Mouse (Mus musculus) myocyte (in vitro differentiated cells): ENCODE results near the gene Fkrp.

ENCODE experiments used
- CEBPB ChIP-seq: IDR thresholded peaks from 2 replicates; pipeline ENCODE4 v1.6.1; 2011; ENCODE audit warnings: mild to moderate bottlenecking, moderate library complexity; ENCODE audit not compliant: poor library complexity, insufficient read depth, severe bottlenecking
- E2F4 ChIP-seq: IDR thresholded peaks from one replicate; pipeline ENCODE4 v1.6.1; 2011; ENCODE audit warnings: mild to moderate bottlenecking, control low read depth, moderate library complexity; ENCODE audit not compliant: insufficient read depth
- MAX ChIP-seq: IDR thresholded peaks from one replicate; pipeline ENCODE4 v1.6.1; 2011; ENCODE audit warnings: low read depth, mild to moderate bottlenecking, control low read depth
- MYOD1 ChIP-seq, 3 experiments: IDR thresholded peaks; one replicate each; pipeline ENCODE4 v1.6.1; 2011; ENCODE audit warnings: control low read depth in 2 of 3, low read depth in 2 of 3, mild to moderate bottlenecking in 2 of 3, moderate library complexity in 1 of 3; ENCODE audit not compliant: insufficient read length in 2 of 3, control insufficient read depth in 1 of 3
- MYOG ChIP-seq, 3 experiments: IDR thresholded peaks; one replicate each; pipeline ENCODE4 v1.6.1; 2011; ENCODE audit warnings: control low read depth in 2 of 3, low read depth in 2 of 3, mild to moderate bottlenecking in 2 of 3; ENCODE audit not compliant: insufficient read length in 2 of 3, control insufficient read depth in 1 of 3, insufficient read depth in 1 of 3
- POLR2A ChIP-seq: IDR thresholded peaks from one replicate; pipeline ENCODE4 v1.6.1; 2011; ENCODE audit warnings: low read depth, mild to moderate bottlenecking, control low read depth, moderate library complexity; ENCODE audit not compliant: insufficient read length
- POLR2AphosphoS2 ChIP-seq: IDR thresholded peaks from one replicate; pipeline ENCODE4 v1.6.1; 2011; ENCODE audit warnings: low read depth, control low read depth; ENCODE audit not compliant: insufficient read length
- REST ChIP-seq: IDR thresholded peaks from one replicate; pipeline ENCODE4 v1.6.1; 2011; ENCODE audit warnings: mild to moderate bottlenecking, control low read depth, moderate library complexity; ENCODE audit not compliant: insufficient read depth, insufficient read length
- SRF ChIP-seq: IDR thresholded peaks from one replicate; pipeline ENCODE4 v1.6.1; 2011; ENCODE audit warnings: low read depth; ENCODE audit not compliant: control insufficient read depth, insufficient read length
- TCF12 ChIP-seq: IDR thresholded peaks from one replicate; pipeline ENCODE4 v1.6.1; 2011; ENCODE audit warnings: mild to moderate bottlenecking, control low read depth; ENCODE audit not compliant: poor library complexity, insufficient read depth, severe bottlenecking
- TCF3 ChIP-seq: IDR thresholded peaks from one replicate; pipeline ENCODE4 v1.6.1; 2011; ENCODE audit warnings: low read depth, control low read depth; ENCODE audit not compliant: insufficient read length
- USF1 ChIP-seq: IDR thresholded peaks from one replicate; pipeline ENCODE4 v1.6.1; 2011; ENCODE audit warnings: low read depth, mild to moderate bottlenecking, control low read depth, moderate library complexity

GRCm38 (mm10) chr7:16784498-16784976 is 32.0 kb downstream of the Fkrp start:
- TF ChIP-seq CEBPB (peak; percentile 51; the same call in 1 of the 2 replicates), TCF12 (no peak), MAX (no peak), POLR2A (peak; percentile 62), E2F4 (no peak), MYOG (IDR thresholded peaks at IDR 0.05; ENCODE audit: control insufficient read depth in 1 of 3, insufficient read depth in 1 of 3, insufficient read length in 2 of 3, low read depth in 2 of 3) (no peak), REST (no peak), TCF3 (no peak), USF1 (no peak), SRF (no peak), POLR2AphosphoS2 (peak; percentile 87), MYOD1 (IDR thresholded peaks at IDR 0.05; ENCODE audit: control insufficient read depth in 1 of 3, insufficient read length in 2 of 3, low read depth in 2 of 3) (no peak)
